Mouse (Mus musculus): ENCODE measurements around the gene Gm36028. TPM values are rescaled to one million over a fixed set of nuclear protein-coding genes. Genes with fewer than 3 reads are reported as not detected.

The Gm36028 gene
- polyA plus RNA-seq, 1 experiment from 2014 or later, result not detected

DNA sequence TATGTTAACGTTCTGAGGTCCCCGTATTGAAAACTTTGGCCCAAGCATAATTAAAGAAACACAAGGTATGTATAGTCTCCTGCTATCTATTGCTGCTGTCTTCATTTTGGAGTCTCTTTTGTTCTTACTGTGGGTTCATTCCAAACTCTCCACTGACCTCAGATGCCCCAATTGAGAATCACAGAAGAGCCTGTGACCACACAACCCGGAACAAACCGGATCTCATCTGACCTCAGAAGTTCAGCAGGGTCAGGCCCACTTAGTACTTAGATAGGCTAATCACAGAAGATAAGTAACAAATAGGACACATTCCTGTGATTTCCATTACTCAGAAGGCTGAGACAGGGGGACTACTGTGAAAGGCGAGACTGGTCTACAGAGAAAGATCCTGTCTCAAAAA is 6.4 kb downstream of the Gm36028 start:
- no peak overlapping the region for H3K9ac ChIP-seq
- no peaks in the 10 kb centered on the region for H3K36me3 ChIP-seq (ENCODE audit: poor library complexity, severe bottlenecking)
- no peaks in the 10 kb centered on the region for H3K9me3 ChIP-seq (replicated peaks)
- ATAC-seq, result no peak
- 84% methylated on average over 5 of the region's 5 CpGs for WGBS
- H3K27me3 ChIP-seq, result no peaks in the 10 kb centered on the region
- no peaks in the 10 kb centered on the region for H3K4me1 ChIP-seq
- no peak overlapping the region for H3K27ac ChIP-seq
- H3K4me3 ChIP-seq, result no peak overlapping the region
- H3K4me2 ChIP-seq, result no peak overlapping the region

DNA sequence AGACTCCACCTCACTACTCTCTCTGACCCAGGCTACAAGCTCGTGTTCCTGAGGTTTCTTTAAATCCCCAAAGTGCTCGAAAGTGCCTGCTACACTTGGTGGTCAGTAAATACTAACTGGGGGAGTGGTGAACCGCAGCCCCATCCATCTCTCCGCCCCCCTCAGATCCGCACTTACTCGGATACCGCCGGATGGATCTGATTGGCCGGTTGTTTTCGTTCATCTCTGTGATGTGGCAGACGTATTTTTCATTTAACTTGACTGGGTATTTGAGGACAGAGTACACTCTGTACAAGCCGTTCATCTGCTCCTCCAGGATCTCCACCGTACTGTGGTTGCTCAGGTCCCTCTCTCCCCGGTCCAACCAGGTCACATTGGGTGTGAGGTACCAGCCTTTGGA is 6.9 kb downstream of the Gm36028 start:
- Histone ChIP-seq H3K9ac (no peak overlapping the region), H3K27me3 (no peaks in the 10 kb centered on the region), H3K4me2 (no peak overlapping the region), H3K9me3 (replicated peaks) (no peaks in the 10 kb centered on the region), H3K27ac (no peak overlapping the region), H3K4me1 (no peaks in the 10 kb centered on the region), H3K36me3 (ENCODE audit: poor library complexity, severe bottlenecking) (no peaks in the 10 kb centered on the region), H3K4me3 (no peak overlapping the region)
- 75% methylated on average over 14 of the region's 14 CpGs for WGBS
- ATAC-seq, result no peak

DNA sequence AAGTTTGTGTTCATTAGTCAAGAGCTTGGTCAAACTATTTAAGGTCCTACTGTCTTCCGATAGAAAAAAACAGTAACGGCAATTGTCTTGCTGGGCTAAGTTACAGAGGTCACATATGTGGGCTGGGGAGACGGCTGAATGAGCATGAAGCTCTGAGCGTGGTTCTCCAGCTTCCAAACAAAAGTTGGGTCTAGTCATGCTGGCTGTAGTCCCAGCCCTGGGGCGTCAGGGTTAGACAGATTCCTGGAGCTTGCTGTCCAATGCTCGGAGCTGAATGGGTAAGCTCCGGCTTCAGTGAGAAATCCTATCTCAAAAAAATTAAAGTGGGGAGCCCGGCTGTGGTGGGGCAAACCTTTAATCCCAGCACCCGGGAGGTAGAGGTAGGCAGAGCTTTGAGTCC is 7.7 kb downstream of the Gm36028 start:
- H3K4me1 ChIP-seq, result no peaks in the 10 kb centered on the region
- H3K27me3 ChIP-seq, result no peaks in the 10 kb centered on the region
- no peak for ATAC-seq
- H3K9ac ChIP-seq, result no peak overlapping the region
- no peaks in the 10 kb centered on the region for H3K36me3 ChIP-seq (ENCODE audit: poor library complexity, severe bottlenecking)
- no peak overlapping the region for H3K27ac ChIP-seq
- H3K4me3 ChIP-seq, result no peak overlapping the region
- 77% methylated on average over 9 of the region's 9 CpGs for WGBS
- no peaks in the 10 kb centered on the region for H3K9me3 ChIP-seq (replicated peaks)
- no peak overlapping the region for H3K4me2 ChIP-seq

DNA sequence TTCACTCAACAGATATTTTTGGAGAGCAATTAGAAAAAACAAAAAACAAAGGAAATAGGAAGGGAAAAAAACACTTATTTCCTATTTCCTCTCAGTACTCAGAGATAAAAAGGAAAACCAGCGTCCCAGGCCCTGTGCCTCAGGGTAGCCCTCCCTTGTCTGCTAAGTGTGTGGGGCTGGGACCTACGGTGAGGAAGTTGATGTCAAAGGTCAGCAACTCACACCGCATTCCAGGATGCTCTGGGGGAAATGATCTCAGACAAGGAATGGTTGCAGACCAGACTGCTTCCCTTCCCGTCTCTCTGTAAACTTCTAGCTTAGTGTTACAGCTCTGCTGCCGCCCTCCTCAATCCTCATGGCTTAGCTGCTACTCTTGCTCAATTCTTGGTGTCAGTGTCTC is 9.6 kb downstream of the Gm36028 start:
- Histone ChIP-seq H3K9me3 (replicated peaks) (no peaks in the 10 kb centered on the region), H3K27ac (no peak overlapping the region), H3K36me3 (ENCODE audit: poor library complexity, severe bottlenecking) (no peaks in the 10 kb centered on the region), H3K27me3 (no peaks in the 10 kb centered on the region), H3K9ac (no peak overlapping the region), H3K4me3 (no peak overlapping the region), H3K4me2 (no peak overlapping the region), H3K4me1 (no peaks in the 10 kb centered on the region)
- no peak for ATAC-seq
- WGBS, result 75% methylated on average over 5 of the region's 5 CpGs

DNA sequence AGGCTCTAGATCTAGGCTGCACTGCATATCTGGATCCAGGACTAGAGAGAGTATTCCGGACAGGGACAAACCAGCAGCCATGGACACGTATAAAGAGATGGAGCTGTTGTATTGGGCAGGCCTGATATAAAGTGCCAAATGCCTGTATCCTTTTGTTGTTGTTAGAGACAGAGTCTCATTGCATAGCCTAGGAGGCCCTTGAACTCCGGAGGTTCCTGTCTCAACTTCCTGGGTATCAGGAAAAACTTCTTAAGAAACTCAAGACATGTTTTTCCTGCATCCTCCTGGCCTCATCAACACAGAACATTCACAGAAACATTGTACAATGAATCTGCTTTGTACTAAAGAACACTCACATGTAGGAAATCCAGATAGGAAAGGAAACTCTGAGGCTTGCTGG is 13.9 kb downstream of the Gm36028 start:
- Histone ChIP-seq H3K4me3 (no peak overlapping the region), H3K27ac (no peak overlapping the region), H3K27me3 (no peaks in the 10 kb centered on the region), H3K4me2 (no peak overlapping the region), H3K9me3 (replicated peaks) (no peaks in the 10 kb centered on the region), H3K4me1 (no peaks in the 10 kb centered on the region), H3K36me3 (ENCODE audit: poor library complexity, severe bottlenecking) (no peaks in the 10 kb centered on the region), H3K9ac (no peak overlapping the region)
- ATAC-seq, result no peak
- WGBS, result 89% methylated on average over 3 of the region's 3 CpGs

DNA sequence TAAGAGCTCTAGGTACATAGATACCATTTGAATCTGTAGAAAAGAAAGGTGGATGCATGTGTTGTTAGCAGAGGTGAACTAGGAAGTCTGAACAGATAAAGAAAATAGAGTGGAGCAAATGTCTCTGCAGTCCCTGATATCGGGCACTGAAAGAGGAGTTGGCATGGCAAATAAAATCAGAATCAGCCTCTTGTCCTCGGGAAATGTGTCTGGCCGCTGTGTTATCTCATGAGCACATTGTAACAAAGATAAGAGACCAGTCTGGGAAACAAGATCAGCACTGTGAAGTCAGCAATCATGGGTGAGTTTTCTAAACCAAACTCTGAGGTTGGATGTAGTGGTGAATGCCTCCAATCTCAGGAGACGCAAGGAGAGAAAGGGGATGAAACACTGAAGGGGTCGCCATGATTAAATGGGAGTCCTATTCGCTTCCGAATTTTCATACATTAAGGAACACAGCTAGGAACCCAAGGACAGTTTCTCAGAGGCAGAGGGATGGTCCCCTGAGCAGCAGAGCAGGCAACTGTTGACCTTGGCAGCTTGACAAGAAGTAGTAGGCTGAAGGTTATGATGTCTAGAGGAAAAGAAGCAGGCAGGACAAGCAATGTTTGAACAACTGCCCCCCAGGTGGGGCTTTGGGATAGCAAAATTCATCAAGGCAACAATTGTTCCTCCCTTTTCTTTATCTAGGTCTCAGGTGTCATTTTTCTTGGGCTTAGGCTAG is 15.6 kb downstream of the Gm36028 start:
- Histone ChIP-seq H3K4me2 (no peak overlapping the region), H3K36me3 (ENCODE audit: poor library complexity, severe bottlenecking) (no peaks in the 10 kb centered on the region), H3K4me3 (no peak overlapping the region), H3K9ac (no peak overlapping the region), H3K9me3 (replicated peaks) (no peaks in the 10 kb centered on the region), H3K4me1 (no peaks in the 10 kb centered on the region), H3K27me3 (no peaks in the 10 kb centered on the region), H3K27ac (no peak overlapping the region)
- ATAC-seq, result no peak
- 92% methylated on average over 7 of the region's 7 CpGs for WGBS

DNA sequence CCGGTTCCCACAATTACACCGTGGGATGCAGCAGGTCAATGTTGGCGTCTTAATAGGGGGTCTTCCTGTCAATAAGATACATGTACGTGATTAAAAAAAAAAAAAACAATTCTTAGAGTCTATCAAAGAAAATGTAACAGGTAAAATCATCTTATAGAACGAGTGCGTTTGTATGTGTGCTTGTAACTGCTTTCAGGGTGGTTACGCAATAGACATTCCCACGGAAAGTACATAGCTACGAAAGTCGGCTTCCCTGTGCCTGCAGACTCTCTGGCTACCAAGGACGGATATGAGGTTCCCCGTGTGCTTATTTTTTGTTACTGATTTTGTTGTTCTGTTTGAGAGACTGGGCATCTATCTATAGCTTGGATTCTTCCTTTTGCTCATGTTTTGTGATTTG is 17.2 kb downstream of the Gm36028 start:
- H3K4me1 ChIP-seq, result no peaks in the 10 kb centered on the region
- H3K4me3 ChIP-seq, result no peak overlapping the region
- H3K27ac ChIP-seq, result no peak overlapping the region
- 93% methylated on average over 12 of the region's 12 CpGs for WGBS
- no peak for ATAC-seq
- H3K9ac ChIP-seq, result no peak overlapping the region
- no peaks in the 10 kb centered on the region for H3K9me3 ChIP-seq (replicated peaks)
- no peaks in the 10 kb centered on the region for H3K36me3 ChIP-seq (ENCODE audit: poor library complexity, severe bottlenecking)
- H3K4me2 ChIP-seq, result no peak overlapping the region
- no peaks in the 10 kb centered on the region for H3K27me3 ChIP-seq

DNA sequence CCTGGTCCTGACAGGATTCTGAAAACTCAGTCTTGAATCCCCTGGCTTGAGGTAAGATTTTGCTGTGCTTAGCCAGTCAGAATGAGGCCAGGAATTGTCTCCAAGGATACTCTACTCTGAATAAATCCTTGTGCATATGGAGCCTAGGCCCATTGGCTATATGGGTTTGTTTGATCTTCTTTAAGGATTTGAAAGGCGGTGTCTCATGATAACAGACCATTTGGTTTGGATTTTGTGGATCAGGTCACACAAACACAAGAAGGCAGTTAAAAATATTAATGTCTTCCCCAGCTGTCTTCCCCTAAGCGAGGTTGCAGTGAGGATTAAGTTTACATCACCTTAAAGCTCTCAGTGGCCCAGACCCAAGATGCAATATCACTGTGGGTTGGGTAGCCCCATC is 18.5 kb downstream of the Gm36028 start:
- H3K4me3 ChIP-seq, result no peak overlapping the region
- 87% methylated on average over 2 of the region's 2 CpGs for WGBS
- ATAC-seq, result no peak
- H3K4me2 ChIP-seq, result no peak overlapping the region
- H3K9me3 ChIP-seq (replicated peaks), result no peaks in the 10 kb centered on the region
- no peaks in the 10 kb centered on the region for H3K27me3 ChIP-seq
- H3K36me3 ChIP-seq (ENCODE audit: poor library complexity, severe bottlenecking), result no peaks in the 10 kb centered on the region
- no peaks in the 10 kb centered on the region for H3K4me1 ChIP-seq
- no peak overlapping the region for H3K27ac ChIP-seq
- H3K9ac ChIP-seq, result no peak overlapping the region

DNA sequence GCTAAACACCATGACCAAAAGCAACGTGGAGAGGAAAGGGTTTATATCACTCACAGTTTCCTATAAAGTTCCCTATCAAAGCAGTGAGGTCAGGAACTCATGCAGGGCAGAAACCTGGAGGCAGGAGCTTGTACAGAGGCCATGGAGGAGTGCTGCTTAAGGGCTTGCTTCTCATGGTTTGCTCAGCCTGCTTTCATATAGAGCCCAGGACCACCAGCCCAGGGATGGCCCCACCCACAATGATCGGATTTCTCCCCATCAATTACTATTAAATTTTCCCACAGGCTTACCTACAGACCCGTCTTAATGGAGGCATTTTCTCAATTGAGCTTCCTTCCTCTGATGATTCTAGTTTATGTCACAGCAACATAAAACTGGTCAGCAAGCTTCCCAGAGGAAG is 23.4 kb downstream of the Gm36028 start:
- Histone ChIP-seq H3K9me3 (replicated peaks) (no peaks in the 10 kb centered on the region), H3K4me1 (no peaks in the 10 kb centered on the region), H3K36me3 (ENCODE audit: poor library complexity, severe bottlenecking) (peaks cover 19% of the 10 kb centered on the region), H3K9ac (no peak overlapping the region), H3K27ac (no peak overlapping the region), H3K27me3 (no peaks in the 10 kb centered on the region), H3K4me2 (no peak overlapping the region), H3K4me3 (no peak overlapping the region)
- WGBS, result 75% methylated on average over 3 of the region's 3 CpGs
- no peak for ATAC-seq

DNA sequence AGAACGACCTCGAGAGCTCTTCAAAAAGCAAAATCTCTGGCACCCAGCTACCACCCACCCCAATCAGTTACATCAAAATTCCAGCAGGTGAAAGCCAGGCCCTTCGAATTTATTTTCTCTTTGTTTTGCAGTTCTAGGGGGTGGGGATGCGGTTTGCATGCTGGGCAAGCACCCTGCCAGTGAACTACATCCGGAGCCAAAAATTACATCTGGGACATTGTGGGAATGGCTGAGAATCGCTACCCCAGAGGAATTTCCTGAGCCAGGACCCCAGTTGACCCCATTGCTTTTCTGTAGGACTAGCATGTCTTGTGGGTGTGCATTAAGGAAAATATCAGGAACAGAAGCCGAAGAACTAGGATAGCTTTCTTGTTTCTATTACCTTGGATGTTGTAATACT is 29.9 kb downstream of the Gm36028 start:
- no peak overlapping the region for H3K4me3 ChIP-seq
- ATAC-seq, result no peak
- peaks cover 72% of the 10 kb centered on the region for H3K36me3 ChIP-seq (ENCODE audit: poor library complexity, severe bottlenecking)

DNA sequence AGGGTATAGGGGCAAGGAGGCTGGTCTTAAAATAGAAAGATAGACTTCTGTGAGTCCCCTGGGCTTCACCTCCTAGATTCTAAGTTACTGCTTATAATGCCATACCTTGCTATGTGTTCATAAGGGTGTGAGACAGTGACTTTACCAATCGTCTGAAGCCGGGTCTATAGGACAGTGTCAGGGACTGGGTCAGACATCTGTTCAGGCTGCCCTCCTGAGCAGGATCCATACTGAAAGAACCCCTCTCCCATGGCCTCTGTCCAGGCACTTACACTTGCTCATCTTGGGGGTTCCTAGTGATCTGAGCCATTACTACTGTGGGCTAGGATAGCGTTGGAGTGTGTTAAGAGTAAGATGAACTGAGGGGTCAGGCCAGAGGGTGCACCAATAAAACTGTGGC is 34.7 kb downstream of the Gm36028 start:
- Histone ChIP-seq H3K27ac (no peak overlapping the region), H3K9ac (no peak overlapping the region), H3K9me3 (replicated peaks) (no peaks in the 10 kb centered on the region), H3K4me1 (no peaks in the 10 kb centered on the region), H3K4me2 (no peak overlapping the region), H3K27me3 (no peaks in the 10 kb centered on the region), H3K36me3 (ENCODE audit: poor library complexity, severe bottlenecking) (peaks cover 84% of the 10 kb centered on the region), H3K4me3 (no peak overlapping the region)
- no peak for ATAC-seq
- 95% methylated on average over 3 of the region's 3 CpGs for WGBS

More for the DNA sequence above, 29.9 kb downstream of the Gm36028 start:
- Histone ChIP-seq H3K9me3 (replicated peaks) (no peaks in the 10 kb centered on the region), H3K27ac (no peak overlapping the region), H3K4me1 (no peaks in the 10 kb centered on the region), H3K27me3 (no peaks in the 10 kb centered on the region), H3K4me2 (no peak overlapping the region), H3K9ac (no peak overlapping the region)
- WGBS, result 84% methylated on average over 7 of the region's 7 CpGs

DNA sequence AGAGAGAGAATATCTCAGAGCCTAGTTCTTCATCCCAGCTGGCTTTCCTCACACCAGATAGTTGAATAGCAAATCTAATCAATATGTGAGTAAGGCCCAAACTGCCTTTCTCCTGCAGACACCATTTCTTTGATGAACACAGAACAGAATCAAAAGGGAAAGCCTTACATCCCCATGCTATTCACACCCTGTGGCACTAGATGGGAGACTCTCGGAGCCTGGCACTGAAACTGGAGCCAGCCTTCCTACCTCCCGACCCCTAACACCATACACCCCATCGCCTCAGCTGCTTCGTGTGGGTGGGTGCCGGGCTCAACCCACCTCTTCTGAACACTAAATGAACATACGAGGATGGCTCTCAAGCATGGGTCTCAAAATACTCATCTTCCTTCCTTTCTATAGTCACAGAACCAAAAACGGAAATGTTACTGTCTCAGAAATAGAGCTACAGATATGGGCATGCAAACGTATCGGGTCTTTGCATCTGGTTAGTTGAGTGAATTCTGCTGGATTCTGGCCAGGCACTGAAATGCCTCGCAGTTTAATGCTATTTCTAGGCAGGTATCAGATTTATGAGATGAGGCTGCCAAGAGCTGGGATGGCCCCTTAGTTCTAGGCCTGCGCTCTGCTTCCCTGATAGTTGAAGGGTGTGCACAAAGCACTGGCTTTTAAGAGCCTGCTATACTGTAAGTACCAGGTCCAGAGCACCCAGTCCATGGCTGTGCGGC is 36.0 kb downstream of the Gm36028 start:
- WGBS, result 92% methylated on average over 12 of the region's 12 CpGs
- Histone ChIP-seq H3K36me3 (ENCODE audit: poor library complexity, severe bottlenecking) (peaks cover 87% of the 10 kb centered on the region), H3K27me3 (no peaks in the 10 kb centered on the region), H3K27ac (no peak overlapping the region), H3K4me3 (no peak overlapping the region), H3K9me3 (replicated peaks) (no peaks in the 10 kb centered on the region), H3K9ac (no peak overlapping the region), H3K4me2 (no peak overlapping the region), H3K4me1 (no peaks in the 10 kb centered on the region)
- ATAC-seq, result no peak

DNA sequence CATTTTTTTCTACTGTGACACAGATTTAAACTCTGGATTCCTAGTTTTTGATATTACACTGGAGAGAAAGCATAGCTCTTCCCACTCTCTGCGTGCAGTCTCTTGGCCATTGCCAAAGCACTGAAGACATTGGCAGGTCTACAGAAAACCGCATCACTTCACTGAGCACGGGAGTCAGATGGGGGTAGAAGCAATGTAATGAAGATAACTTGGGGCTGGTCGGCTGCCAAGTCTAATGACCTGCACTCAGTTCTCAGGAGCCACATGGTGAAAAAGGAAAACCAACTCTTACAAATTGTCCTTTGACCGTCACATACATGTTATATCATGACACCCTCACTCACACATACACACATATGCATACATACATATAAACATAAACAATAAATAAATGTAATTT is 37.0 kb downstream of the Gm36028 start:
- H3K27me3 ChIP-seq, result no peaks in the 10 kb centered on the region
- H3K27ac ChIP-seq, result no peak overlapping the region
- H3K4me2 ChIP-seq, result no peak overlapping the region
- peaks cover 80% of the 10 kb centered on the region for H3K36me3 ChIP-seq (ENCODE audit: poor library complexity, severe bottlenecking)
- H3K9me3 ChIP-seq (replicated peaks), result no peaks in the 10 kb centered on the region
- no peak overlapping the region for H3K9ac ChIP-seq
- ATAC-seq, result no peak
- 83% methylated on average over 5 of the region's 5 CpGs for WGBS
- H3K4me3 ChIP-seq, result no peak overlapping the region
- H3K4me1 ChIP-seq, result no peaks in the 10 kb centered on the region

Measured in forebrain, embryonic 13.5 days (tissue).